Mouse (Mus musculus) c-Kit-positive CD71-negative TER-119-negative erythroid progenitor cells, embryonic 14.5 days (primary cell): ENCODE measurements at regions not wholly inside any gene's neighbourhood (a gene's known extent, or its start where the extent isn't known, plus 50 kb on each side); places are given as distances from the start of the nearest gene placed in this dataset.

Source experiments
- DNase-seq: peaks from one replicate; pipeline ENCODE4 v3.0.0-alpha.2; 2013; ENCODE audit warnings: low read depth

GRCm38 (mm10) chr16:93392024-93392675 lies 211.7 kb downstream of the Setd4 start:
- no peak for DNase-seq

- DNase-seq = no peak
Observed at GRCm38 (mm10) chr16:93387578-93388116, 216.2 kb downstream of the Setd4 start.

- DNase-seq = no peak
Observed at GRCm38 (mm10) chr16:93384039-93384537, 219.8 kb downstream of the Setd4 start.

- DNase-seq = no peak
Observed at GRCm38 (mm10) chr16:93382945-93383344, 220.9 kb downstream of the Setd4 start.

- no peak for DNase-seq
Observed at GRCm38 (mm10) chr16:93380717-93381671, 222.9 kb downstream of the Setd4 start.

- DNase-seq = no peak
Observed at GRCm38 (mm10) chr16:93380117-93380516, 223.7 kb downstream of the Setd4 start.

- DNase-seq = no peak
Observed at GRCm38 (mm10) chr16:93379611-93380010, 224.3 kb downstream of the Setd4 start.

GRCm38 (mm10) chr16:93374669-93375068 lies 229.2 kb downstream of the Setd4 start:
- no peak for DNase-seq

GRCm38 (mm10) chr16:93369766-93370146 lies 234.1 kb downstream of the Setd4 start:
- no peak for DNase-seq

GRCm38 (mm10) chr16:93368824-93369765 lies 234.8 kb downstream of the Setd4 start:
- no peak for DNase-seq

GRCm38 (mm10) chr16:93367995-93368394 lies 235.9 kb downstream of the Setd4 start:
- no peak for DNase-seq

- DNase-seq = no peak
Observed at GRCm38 (mm10) chr16:93367246-93367805, 236.5 kb downstream of the Setd4 start.

- no peak for DNase-seq
Observed at GRCm38 (mm10) chr16:93366383-93366941, 237.4 kb downstream of the Setd4 start.

GRCm38 (mm10) chr16:93365236-93365951 lies 238.5 kb downstream of the Setd4 start:
- no peak for DNase-seq

- no peak for DNase-seq
Observed at GRCm38 (mm10) chr16:93359772-93360171, 244.1 kb downstream of the Setd4 start.

- no peak for DNase-seq
Observed at GRCm38 (mm10) chr16:93358613-93359012, 245.2 kb downstream of the Setd4 start.

- no peak for DNase-seq
Observed at GRCm38 (mm10) chr16:93358166-93358565, 245.7 kb downstream of the Setd4 start.

GRCm38 (mm10) chr16:93355204-93355899 lies 248.5 kb downstream of the Setd4 start:
- no peak for DNase-seq

- DNase-seq = no peak
Observed at GRCm38 (mm10) chr16:93353971-93354370, 249.9 kb downstream of the Setd4 start.

GRCm38 (mm10) chr16:93344555-93344954 lies 259.3 kb downstream of the Setd4 start:
- DNase-seq = peak; percentile 39
